ENCODE assay signal across 1 mouse cellular context in genomic region chr11:118317129-118317528, GRCm38 (mm10).
TF ChIP-seq lines count a peak whose summit lies in the region.

No protein-coding gene starts in this region.

TF ChIP-seq in MEL, 35 proteins besides CTCF, POLR2A, EP300 and RAD21:
- no peak for TF ChIP-seq UBTF (IDR thresholded peaks at IDR 0.05; ENCODE audit: borderline replicate concordance, insufficient read depth, low read depth, low read length)
- no peak for TF ChIP-seq MYB (IDR thresholded peaks at IDR 0.05; ENCODE audit: low read depth, low read length)
- TF ChIP-seq MAZ (IDR thresholded peaks at IDR 0.05; ENCODE audit: low read depth, low read length) = no peak
- no peak for TF ChIP-seq E2F4 (IDR thresholded peaks at IDR 0.05; ENCODE audit: borderline replicate concordance, low read depth, low read length)
- peak; percentile 54 for TF ChIP-seq SMC3 (IDR thresholded peaks at IDR 0.05; ENCODE audit: low read depth, low read length)
- no peak for TF ChIP-seq TCF12 (IDR thresholded peaks at IDR 0.05; ENCODE audit: low read depth, low read length)
- TF ChIP-seq GATA1 (IDR thresholded peaks at IDR 0.05; ENCODE audit: low read depth, low read length) = no peak
- no peak for TF ChIP-seq JUND (IDR thresholded peaks at IDR 0.05; ENCODE audit: low read depth, low read length)
